Mouse (Mus musculus) left cerebral cortex, postnatal 10 days (tissue): Measurements from ENCODE around the gene Nek6. TPM values are rescaled to one million over a fixed set of nuclear protein-coding genes. Genes with fewer than 3 reads are reported as not detected.

Source experiments
- DNase-seq, 2 experiments: peaks; one replicate each; pipeline ENCODE4 v3.0.0; 2021 to 2022; ENCODE audit warnings: low spot score in 2 of 2, mixed read lengths in 1 of 2; ENCODE audit errors: extremely low spot score in 1 of 2
- intact Hi-C: fragments of 180-260 bp; cut with DNase I; formaldehyde crosslinking; loops from one replicate; pipeline ENCODE4 v1.15.1; 2025
- total RNA-seq, 2 experiments: library from RNA; stranded (reverse); gene quantifications; 2 replicates each; pipeline ENCODE4 v1.2.3; 2021

Nek6 gene
- total RNA-seq, 2 experiments from 2014 or later: 34.2 to 37.0 TPM

- no peak for DNase-seq
- intact Hi-C loops: no loop called here
These were observed 44.2 kb downstream of the Nek6 start for GRCm38 (mm10) chr2:38555659-38556058.

GRCm38 (mm10) chr2:38556721-38557120 is 45.3 kb downstream of the Nek6 start:
- intact Hi-C loops: no loop called here
- no peak for DNase-seq

- DNase-seq: no peak
These were observed 49.1 kb downstream of the Nek6 start for GRCm38 (mm10) chr2:38560296-38561227.

GRCm38 (mm10) chr2:38562596-38562995 is 51.2 kb downstream of the Nek6 start:
- intact Hi-C loops: no loop called here
- DNase-seq: no peak

More at GRCm38 (mm10) chr2:38560296-38561227, 49.1 kb downstream of the Nek6 start:
- intact Hi-C loops: no loop called here

GRCm38 (mm10) chr2:38571971-38572601 is 60.6 kb downstream of the Nek6 start:
- intact Hi-C loops: no loop called here
- DNase-seq: no peak

GRCm38 (mm10) chr2:38574697-38575096 is 63.3 kb downstream of the Nek6 start:
- no peak for DNase-seq
- intact Hi-C loops: no loop called here

- intact Hi-C loops: no loop called here
These were observed 67.4 kb downstream of the Nek6 start for GRCm38 (mm10) chr2:38578602-38579521.

GRCm38 (mm10) chr2:38579528-38579927 is 68.1 kb downstream of the Nek6 start:
- intact Hi-C loops: no loop called here
- DNase-seq: no peak

More at GRCm38 (mm10) chr2:38578602-38579521, 67.4 kb downstream of the Nek6 start:
- DNase-seq: peak in 1 of 2 experiments; percentile 65

- intact Hi-C loops: loop anchor here (10.0 kb wide), 2 partner anchors 659 to 769 kb away; no protein-coding TSS in a partner anchor
- no peak for DNase-seq
These were observed 72.5 kb downstream of the Nek6 start for GRCm38 (mm10) chr2:38583982-38584381.

- no peak for DNase-seq
- intact Hi-C loops: loop anchor here (10.0 kb wide), 2 partner anchors 660 to 770 kb away; no protein-coding TSS in a partner anchor
These were observed 73.3 kb downstream of the Nek6 start for GRCm38 (mm10) chr2:38584514-38585378.

- no peak for DNase-seq
- intact Hi-C loops: loop anchor here (10.0 kb wide), 2 partner anchors 661 to 771 kb away; no protein-coding TSS in a partner anchor
These were observed 73.9 kb downstream of the Nek6 start for GRCm38 (mm10) chr2:38585379-38585736.

- intact Hi-C loops: loop anchor here (10.0 kb wide), 2 partner anchors 662 to 772 kb away; no protein-coding TSS in a partner anchor
- DNase-seq: no peak
These were observed 75.3 kb downstream of the Nek6 start for GRCm38 (mm10) chr2:38586733-38587132.

GRCm38 (mm10) chr2:38591751-38592459 is 80.5 kb downstream of the Nek6 start:
- peak in 1 of 2 experiments; percentile 51 for DNase-seq
- intact Hi-C loops: loop anchor here (5.0 kb wide), 1 partner anchor 160 kb away; no protein-coding TSS in a partner anchor

GRCm38 (mm10) chr2:38594874-38595273 is 83.4 kb downstream of the Nek6 start:
- DNase-seq: no peak
- intact Hi-C loops: loop anchor here (5.0 kb wide), 1 partner anchor 163 kb away; no protein-coding TSS in a partner anchor

GRCm38 (mm10) chr2:38597896-38598295 is 86.5 kb downstream of the Nek6 start:
- no peak for DNase-seq
- intact Hi-C loops: no loop called here

- no peak for DNase-seq
- intact Hi-C loops: no loop called here
These were observed 87.0 kb downstream of the Nek6 start for GRCm38 (mm10) chr2:38598395-38598794.

GRCm38 (mm10) chr2:38600842-38601241 is 89.4 kb downstream of the Nek6 start:
- intact Hi-C loops: no loop called here
- DNase-seq: no peak
